Mouse (Mus musculus) inflammation-experienced regulatory T-cells, adult 6 months (primary cell): Measurements from ENCODE around the gene Ephx3. TPM values are rescaled to one million over a fixed set of nuclear protein-coding genes. Genes with fewer than 3 reads are reported as not detected.

ENCODE experiments used
- ATAC-seq: one replicate; pipeline ENCODE4 v1.8.0; 2017
- polyA plus RNA-seq, 3 experiments: library from polyadenylated mRNA; unstranded; fragments of 100-300 nt; shearing (Covaris generic); gene quantifications; one replicate each; pipeline ENCODE4 v1.2.1; 2017

Gene Ephx3
- polyA plus RNA-seq, 3 experiments from 2014 or later = 0.15 to 0.23 TPM; not detected in 1

DNA sequence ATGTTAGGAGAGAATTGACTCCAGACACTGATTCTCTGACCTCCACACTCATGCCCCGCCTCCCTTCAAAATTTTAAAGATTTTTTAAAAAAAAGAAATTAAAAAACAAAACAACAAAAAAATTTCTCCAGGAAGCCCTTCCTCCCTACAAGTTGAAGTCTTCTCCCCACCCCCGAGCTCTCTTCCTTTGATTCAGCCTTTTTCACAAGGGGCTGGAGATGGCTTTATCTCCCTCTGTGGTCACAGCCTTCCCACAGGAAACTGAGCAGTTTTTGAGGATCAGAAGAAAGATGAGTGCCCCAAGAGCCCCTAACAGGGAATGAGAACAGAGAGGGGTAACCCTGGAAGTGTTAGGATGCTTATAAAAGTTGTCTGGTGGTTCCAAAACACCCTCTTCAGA, 16.9 kb downstream of the Ephx3 start:
- no peak for ATAC-seq

DNA sequence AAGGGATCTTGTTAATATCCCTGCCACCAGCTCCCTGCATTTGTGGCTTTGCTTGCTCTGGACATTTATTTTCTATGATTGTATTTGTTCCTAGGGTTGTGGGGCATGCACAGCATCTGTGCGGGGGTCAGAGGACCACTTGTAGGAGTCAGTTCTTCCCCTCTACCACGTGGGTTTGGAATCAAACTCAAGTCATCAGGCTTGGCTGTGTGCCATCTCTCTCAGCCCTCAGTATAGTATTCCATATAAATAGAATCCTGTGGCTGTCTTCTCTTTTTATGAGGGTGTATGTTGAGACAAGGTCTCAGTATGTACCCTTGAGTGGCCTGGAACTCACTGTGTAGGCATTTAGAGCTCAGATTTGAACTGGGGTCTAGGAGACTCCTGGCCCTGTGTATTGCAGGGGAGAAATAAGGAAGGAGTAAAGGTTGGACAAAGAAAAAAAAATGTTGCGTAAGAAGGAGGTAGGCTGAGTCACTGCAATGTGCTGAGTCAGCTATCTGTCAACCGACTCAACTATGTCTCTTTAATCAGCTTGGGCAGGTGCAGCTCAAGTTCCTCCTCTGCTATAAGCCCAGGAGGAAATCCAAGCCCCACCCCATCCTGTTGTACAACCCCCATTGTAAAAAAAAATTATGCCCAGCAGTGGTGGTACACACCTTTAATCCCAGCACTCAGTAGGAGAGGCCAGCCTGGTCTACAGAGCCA, 19.7 kb downstream of the Ephx3 start:
- ATAC-seq = no peak

DNA sequence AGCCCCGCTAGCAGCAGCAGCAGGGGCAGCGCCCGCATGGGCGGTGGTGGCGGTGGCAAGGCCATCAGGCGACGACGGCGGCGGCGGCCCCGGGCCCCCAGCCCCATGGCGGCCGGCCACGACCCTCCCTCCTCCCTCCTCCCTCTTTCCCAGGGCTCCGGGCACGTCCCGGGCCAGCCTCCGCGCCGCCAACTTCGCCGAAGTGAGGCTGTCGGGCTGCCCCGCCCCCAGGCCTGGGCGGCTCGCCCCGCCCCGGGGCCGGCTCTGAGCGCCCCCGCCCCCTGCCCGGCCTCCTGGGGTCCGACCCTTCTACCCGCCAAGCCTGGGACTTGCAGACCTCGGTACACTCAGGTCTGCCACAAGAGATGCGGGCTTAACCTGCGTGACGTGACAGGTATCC, 22.7 kb downstream of the Ephx3 start, which contains the start of gene Notch3:
TSS of gene Notch3 (minus strand) at position 166 of the 400 bp plus-strand sequence.
- ATAC-seq = no peak

DNA sequence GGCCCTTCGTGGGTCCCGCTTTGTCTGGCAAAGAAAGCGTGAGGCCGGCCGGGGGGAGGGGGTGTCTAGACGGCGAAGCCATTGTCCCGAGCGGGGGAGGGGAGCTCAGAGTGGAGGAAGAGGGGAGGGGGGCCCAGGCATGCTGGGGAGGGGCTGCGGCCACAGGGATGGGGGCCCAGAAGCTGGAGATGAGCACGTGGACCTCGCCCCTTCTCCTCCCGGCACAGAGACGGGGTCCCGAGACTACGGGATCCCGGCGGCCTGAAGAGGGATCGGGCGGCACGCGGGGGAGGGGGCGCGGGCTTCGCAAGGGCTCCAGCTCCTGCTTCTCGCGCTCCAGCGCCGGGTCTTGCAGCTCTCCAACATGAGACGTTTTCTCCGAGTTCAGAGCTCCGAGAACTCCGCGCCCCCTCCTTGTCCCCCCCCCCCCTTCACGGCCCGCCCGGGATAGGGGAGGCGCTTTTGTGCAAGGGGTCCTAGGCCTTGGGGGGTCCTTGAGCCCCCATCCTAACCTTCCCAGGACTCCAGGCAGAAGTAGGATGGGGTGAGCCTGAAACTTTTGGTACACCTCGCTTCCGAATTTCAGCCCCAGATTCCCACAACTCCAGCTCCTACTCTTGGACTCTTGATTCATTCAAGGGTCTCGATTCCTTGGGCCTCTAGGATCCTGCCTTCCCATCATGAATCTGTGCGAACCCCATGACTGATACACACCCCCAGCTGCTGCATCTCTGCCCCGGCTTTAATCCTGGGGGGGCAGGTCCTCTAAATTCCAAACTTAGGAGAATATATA, 23.4 kb downstream of the Ephx3 start:
- ATAC-seq = no peak

DNA sequence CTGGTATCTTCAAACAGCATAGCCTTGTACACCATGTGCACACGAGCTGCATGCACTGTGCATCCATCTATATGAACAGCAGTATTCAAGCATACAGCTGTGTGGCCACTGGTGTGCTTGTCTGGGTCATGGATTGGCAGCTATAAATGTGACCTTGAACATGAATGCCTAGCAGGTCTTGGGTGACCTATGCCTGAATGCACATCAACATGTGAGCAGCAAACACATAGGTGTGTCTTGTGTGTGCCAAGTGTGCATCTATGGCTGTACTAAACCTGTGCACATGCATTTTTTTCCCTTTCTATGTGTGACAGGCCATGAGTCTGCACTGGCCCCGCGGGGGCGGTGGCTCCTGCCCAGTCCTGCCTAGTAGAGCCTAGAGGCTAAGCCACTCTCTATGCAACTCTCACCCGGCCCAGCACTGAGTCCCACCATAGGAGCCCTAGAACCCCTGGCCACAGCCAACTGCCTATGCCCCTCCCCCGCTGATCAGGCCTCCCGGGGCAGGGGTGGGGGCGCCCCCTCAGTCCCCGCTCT, 24.0 kb downstream of the Ephx3 start:
- ATAC-seq = no peak

DNA sequence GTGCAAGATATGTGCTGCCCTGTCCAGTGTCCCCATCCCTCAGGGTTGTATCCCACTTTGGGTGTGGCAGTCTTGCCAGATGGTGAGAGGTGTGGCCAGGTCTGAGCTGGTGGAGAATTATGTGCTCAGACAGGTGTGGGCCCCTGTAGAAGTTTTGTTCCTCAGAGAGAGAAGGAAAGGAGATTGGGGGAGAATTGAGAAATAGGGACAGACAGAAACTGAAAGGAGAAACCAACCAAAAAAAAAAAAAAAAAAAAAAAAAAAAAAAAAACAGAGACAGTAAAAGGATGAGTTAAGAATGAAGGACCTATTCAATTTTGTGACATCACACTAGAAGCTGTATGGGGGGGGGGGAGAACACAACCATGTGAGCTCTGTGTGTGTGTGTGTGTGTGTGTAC, 24.6 kb downstream of the Ephx3 start:
- ATAC-seq = no peak

DNA sequence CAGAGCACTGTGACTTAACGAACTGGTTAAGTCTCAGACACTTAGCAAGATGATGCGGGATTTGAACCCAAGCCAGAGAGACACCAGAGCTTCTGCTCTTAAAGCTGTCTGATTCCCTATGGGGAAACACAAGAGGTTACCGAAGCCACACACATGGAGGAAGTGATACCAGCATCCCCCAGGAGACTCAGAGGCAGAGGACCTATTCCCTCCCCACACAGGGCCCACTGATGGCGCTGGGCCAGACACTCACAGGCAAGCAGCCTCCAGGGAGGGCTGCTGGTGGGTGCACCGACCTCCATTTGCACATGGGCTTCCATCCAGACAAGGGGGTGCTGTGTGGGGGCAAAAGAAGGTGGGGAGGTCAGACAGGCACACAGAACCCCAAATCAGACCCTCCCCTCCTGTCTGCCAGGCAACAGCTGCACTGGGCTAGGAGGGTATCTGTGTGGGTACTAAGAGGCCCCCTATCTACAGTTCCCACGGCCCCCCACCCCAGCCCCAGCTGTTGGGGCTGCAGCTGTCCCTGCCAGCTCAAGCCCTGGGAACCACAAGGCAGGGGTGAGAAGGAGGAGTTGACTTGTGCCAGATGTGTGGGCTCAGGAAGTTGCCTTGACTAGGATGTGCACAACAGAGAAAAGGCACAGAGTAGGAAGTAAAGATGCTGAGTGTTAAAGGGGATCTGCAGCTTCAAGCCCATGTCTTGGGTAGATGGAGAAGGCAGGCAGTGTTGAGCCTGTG, 25.3 kb downstream of the Ephx3 start:
- ATAC-seq = no peak

DNA sequence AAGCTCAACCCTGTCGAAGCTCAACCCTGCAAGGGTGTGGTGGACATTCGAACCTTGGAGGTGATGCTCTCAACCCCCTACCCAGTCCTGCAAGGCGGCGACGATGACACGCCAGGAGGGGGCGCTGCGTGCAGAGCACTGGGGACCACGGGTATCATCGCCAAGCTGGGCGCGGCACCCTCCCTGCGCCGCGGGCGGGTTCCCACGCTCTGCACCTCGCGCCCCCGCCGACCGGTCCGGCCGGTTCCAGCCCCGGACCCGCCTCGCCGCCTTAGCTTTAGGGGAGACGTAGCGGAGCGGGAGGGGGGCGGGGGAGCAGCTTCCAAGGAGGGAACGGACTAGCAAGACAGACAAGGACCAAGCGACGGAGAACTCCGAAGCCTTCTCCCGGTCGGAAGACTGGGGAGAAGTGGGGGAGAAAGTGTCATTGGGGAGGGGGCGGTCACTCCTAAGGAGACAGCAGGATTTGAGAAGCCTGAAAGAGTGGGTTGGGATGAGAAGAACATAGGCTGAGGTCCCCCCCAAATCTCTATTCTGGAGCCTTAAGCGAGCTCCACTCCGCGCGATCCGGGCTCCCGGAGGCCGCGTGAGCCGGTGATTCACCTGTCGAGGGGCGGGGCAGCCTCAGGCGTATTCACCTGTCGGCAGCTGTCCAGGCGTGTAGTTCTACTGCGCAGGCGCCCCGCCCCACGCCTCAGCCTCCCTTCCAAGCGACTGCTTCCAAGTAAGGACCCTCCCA, 27.1 kb downstream of the Ephx3 start:
- ATAC-seq = peak; percentile 21

DNA sequence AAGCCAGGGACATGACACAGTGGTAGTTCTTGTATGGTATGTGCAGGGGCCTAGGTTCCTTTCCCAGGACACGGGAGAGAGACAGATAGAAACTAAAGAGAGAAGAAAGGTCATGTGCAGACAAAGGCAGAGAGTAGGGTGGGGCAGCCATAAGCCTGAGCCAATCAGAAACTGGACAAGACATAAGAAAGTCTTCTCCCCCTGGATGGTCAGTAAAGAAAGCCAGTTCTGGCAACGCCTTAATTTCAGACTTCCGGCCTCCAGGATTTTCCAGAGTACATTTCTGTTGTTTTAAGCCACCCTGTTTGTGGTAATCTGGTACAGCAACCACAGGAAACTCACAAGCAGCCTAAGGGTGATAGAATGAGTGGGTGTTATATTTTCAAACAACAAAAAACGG, 28.5 kb downstream of the Ephx3 start:
- no peak for ATAC-seq

DNA sequence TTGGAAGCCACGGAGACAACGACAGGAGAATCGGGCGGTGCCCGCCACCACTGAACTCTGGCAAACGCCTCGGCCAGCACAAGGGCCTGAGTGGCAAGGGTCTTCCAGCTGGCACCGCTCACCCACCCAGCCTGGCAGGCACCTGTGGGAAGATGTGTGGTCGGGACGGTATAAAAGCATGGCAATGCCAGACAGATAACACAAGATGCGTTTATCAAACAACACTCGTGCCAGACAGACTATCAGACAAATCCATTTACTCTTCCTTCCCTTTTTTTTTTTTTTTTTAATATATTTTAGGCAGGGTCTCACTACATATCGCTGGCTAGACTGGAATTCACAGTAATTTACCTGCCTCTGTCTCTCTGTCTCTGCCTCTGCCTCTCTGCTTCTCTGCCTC, 30.5 kb downstream of the Ephx3 start:
- no peak for ATAC-seq

DNA sequence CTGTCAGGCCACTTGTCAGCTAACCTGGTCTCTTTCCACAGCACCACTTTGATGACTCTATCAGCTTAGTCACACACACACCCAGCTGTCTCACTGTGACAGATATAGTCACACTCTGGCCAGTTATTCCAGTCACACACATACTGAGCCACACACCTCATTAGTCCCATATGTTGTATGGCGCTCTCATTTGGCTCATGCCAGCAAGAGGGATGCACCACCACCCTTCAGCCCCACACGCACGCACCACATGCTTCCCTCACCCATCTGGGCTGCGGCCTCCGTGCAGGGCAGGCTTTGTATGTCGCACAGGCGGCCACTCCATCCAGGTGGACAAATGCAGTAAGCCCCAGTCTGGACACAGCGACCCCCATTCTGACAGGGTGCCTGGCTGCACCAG, 42.6 kb downstream of the Ephx3 start:
- ATAC-seq = no peak

DNA sequence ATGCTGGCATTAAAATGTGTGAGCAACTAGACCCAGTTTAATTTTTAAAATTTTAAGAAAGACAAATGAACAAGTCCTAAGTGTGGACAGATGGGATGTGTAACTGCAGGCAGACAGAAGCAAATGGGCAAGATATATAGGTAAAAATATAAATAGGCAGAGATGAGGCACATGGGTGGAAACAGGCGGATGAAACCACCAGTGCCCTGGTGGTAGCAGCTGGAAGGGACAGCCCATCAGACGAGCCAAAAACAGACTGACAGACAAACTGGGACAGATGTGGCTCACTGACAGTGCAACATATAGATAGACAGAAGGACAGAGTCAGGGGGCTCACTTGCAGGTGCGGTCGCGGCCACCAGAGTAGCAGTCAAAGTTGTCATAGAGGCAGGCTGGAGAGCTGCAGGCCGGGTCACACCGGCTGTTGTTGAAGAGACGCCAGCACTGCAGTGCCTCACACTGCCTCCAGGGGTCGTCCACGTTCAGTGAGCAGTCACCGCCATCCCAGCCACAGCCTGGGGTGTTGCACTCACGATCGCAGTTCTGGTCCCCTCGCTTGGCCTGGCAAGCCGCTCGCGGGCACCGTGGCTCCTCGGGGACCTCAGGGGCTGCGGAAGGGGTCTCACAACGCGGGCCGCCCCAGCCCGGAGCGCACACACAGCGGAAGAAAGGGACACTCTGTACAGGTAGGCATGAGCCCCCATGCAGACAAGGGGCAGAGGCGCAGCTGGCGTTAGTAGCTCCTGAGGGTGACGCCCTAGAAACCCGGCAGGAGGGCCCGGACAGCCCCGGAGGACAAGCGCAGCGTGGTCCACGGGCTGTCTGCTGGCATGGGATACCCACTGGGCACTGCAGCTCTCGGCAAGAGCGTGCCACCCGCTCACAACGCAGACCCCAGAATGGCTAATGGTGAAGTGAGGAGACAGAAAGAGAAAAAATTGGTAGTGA, 46.2 kb downstream of the Ephx3 start:
- peak; percentile 75 for ATAC-seq

DNA sequence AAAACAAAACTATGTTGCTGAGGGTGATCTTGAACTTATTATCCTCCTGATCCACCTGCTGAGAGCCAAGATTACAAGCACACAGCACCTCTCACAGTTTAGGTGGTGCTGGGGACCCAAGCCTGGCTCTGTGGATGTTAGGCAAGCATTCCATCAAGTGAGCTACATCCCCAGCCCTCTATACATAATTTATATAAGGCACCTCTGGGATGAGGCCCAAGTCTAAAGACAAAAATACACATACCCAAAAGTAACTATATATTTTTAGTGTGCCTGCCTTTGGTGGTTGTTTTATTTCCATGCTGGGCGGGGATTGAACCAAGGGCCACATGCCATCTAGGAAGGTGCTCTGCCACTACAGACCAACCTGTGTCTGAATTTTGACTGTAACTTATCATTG, 47.1 kb downstream of the Ephx3 start:
- ATAC-seq = no peak

Other genes with a start within 250 kb of the Ephx3 start
- gene Rrp1b, start 153.4 kb downstream of the Ephx3 start, polyA plus RNA-seq = 10 to 100 TPM; 59.8 to 76.9 (median 64.4) TPM
- gene Hsf2bp, start 153.2 kb downstream of the Ephx3 start, polyA plus RNA-seq = 1 to 10 TPM in 2 of 3 experiments, under 1 TPM in 1; 0.57 to 5.1 (median 3.2) TPM
- not detected for gene Notch3, start 22.7 kb downstream of the Ephx3 start, polyA plus RNA-seq
- gene Brd4, start 95.2 kb upstream of the Ephx3 start, polyA plus RNA-seq = 10 to 100 TPM; 58.7 to 77.4 (median 72.6) TPM
- gene Akap8, start 131.7 kb upstream of the Ephx3 start, polyA plus RNA-seq = 100 to 1,000 TPM; 122 to 190 (median 146) TPM
- gene Akap8l, start 161.1 kb upstream of the Ephx3 start, polyA plus RNA-seq = 10 to 100 TPM; 31.9 to 78.6 (median 57.6) TPM
- gene Wiz, start 199.9 kb upstream of the Ephx3 start, polyA plus RNA-seq = 10 to 100 TPM in 2 of 3 experiments, 1 to 10 TPM in 1; 9.5 to 14.6 (median 11.6) TPM
- 100 to 1,000 TPM; 109 to 139 (median 109) TPM for gene Rasal3, start 214.0 kb upstream of the Ephx3 start, polyA plus RNA-seq
- gene Pglyrp2, start 234.6 kb upstream of the Ephx3 start, polyA plus RNA-seq = 10 to 100 TPM; 75.1 to 87.9 (median 83.8) TPM